Mouse (Mus musculus): ENCODE measurements at regions not wholly inside any gene's neighbourhood (a gene's known extent, or its start where the extent isn't known, plus 50 kb on each side); places are given as distances from the start of the nearest gene placed in this dataset.

DNA sequence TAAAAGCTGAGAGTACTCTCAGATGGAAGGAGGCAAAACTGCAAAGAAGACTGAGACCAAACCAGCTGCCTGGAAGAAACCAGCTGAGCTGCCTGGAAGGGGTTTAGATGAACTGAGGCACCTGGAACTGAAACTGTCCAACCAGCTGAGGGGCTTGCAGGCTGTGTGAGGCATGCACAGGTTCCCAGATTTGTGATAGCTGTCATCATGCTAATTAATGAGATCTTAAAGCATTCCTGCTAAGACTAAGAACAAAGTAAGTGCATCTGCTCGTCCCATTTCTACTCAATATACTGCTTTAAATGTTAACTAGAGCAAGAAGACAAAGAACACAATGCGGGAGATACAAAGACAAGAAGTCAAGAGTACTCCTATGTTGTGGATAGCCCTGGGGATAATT lies 71.1 kb upstream of the Spred1 start:
- Histone ChIP-seq H3K4me1 (ENCODE audit: control insufficient read depth in 2 of 2, insufficient read depth in 2 of 2, low read length in 2 of 2) (peaks cover 5 to 10% of the 10 kb centered on the region in 2 experiments; a peak in 3 of 4 replicates), H3K4me3 (ENCODE audit: control insufficient read depth in 1 of 2, insufficient read depth in 1 of 2, low read depth in 1 of 2, low read length in 2 of 2) (no peak overlapping the region), H3K27ac (replicated peaks in 1 of 2; ENCODE audit: control insufficient read depth in 1 of 2, insufficient read depth in 1 of 2, low read depth in 2 of 2, low read length in 2 of 2) (no peak overlapping the region), H3K36me3 (ENCODE audit: control insufficient read depth, insufficient read depth, low read length) (no peaks in the 10 kb centered on the region), H3K9ac (ENCODE audit: low read length) (no peak overlapping the region), H3K27me3 (ENCODE audit: control insufficient read depth, insufficient read depth, low read length) (no peaks in the 10 kb centered on the region; the same call in 1 of the 2 replicates), H3K4me2 (ENCODE audit: low read length) (no peak overlapping the region), H3K9me3 (ENCODE audit: control insufficient read depth, low read length) (no peaks in the 10 kb centered on the region)
- 90% methylated on average over 2 of the region's 2 CpGs for WGBS
- no peak for ATAC-seq (ENCODE audit: insufficient number of reproducible peaks, insufficient read depth, low FRiP score, low read depth)

DNA sequence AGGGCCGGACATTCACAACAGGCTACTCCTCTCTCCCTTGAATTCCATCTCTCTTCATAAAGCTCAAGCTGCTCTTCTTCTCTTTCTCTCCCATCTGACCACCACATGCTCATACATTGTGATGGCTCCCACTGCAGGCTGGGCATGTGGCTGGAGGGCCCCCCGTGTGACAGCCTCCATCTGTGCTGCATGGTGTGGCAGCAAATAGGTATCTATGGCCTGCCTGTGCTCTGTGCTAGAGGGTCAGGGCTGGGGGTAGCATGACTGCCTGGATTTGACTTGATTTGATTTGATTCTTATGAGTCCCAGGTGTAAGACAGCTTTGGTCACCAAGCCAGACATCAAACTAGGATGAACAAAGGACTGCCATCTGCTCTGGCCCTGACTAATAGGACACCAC lies 57.0 kb upstream of the Spred1 start:
- Histone ChIP-seq H3K36me3 (ENCODE audit: control insufficient read depth, insufficient read depth, low read length) (no peaks in the 10 kb centered on the region), H3K9ac (ENCODE audit: low read length) (no peak overlapping the region), H3K4me2 (ENCODE audit: low read length) (no peak overlapping the region), H3K27ac (replicated peaks in 1 of 2; ENCODE audit: control insufficient read depth in 1 of 2, insufficient read depth in 1 of 2, low read depth in 2 of 2, low read length in 2 of 2) (no peak overlapping the region), H3K27me3 (ENCODE audit: control insufficient read depth, insufficient read depth, low read length) (no peaks in the 10 kb centered on the region), H3K9me3 (ENCODE audit: control insufficient read depth, low read length) (no peaks in the 10 kb centered on the region), H3K4me3 (ENCODE audit: control insufficient read depth in 1 of 2, insufficient read depth in 1 of 2, low read depth in 1 of 2, low read length in 2 of 2) (no peak overlapping the region), H3K4me1 (ENCODE audit: control insufficient read depth in 2 of 2, insufficient read depth in 2 of 2, low read length in 2 of 2) (no peaks in the 10 kb centered on the region)
- WGBS, result 79% methylated on average over 2 of the region's 2 CpGs
- ATAC-seq (ENCODE audit: insufficient number of reproducible peaks, insufficient read depth, low FRiP score, low read depth), result no peak

DNA sequence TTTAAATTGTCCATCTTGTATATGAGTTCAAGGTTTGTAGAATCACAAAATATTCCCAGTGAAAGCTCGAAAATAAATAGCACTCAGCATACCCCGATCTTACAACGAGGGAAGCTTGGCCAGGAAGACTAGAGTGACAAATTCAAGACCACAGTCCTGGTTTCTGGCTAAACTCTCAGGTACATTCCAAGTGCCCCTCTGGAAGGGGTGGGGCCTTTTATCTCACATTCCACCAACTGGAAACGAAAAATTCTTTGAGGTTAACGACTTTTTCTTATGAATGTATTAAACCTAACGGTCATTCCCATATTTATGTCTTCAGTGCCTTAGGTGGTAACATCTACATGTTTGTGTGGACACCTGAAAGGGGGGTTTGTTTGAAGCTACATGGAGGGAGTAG lies 50.8 kb upstream of the Spred1 start:
- no peak overlapping the region for H3K27ac ChIP-seq (replicated peaks in 1 of 2; ENCODE audit: control insufficient read depth in 1 of 2, insufficient read depth in 1 of 2, low read depth in 2 of 2, low read length in 2 of 2)
- no peaks in the 10 kb centered on the region for H3K27me3 ChIP-seq (ENCODE audit: control insufficient read depth, insufficient read depth, low read length)
- H3K4me1 ChIP-seq (ENCODE audit: control insufficient read depth in 2 of 2, insufficient read depth in 2 of 2, low read length in 2 of 2), result no peaks in the 10 kb centered on the region
- H3K4me3 ChIP-seq (ENCODE audit: control insufficient read depth in 1 of 2, insufficient read depth in 1 of 2, low read depth in 1 of 2, low read length in 2 of 2), result no peak overlapping the region
- no peak overlapping the region for H3K4me2 ChIP-seq (ENCODE audit: low read length)
- WGBS, result 52% methylated on average over 6 of the region's 6 CpGs
- H3K9ac ChIP-seq (ENCODE audit: low read length), result no peak overlapping the region
- H3K9me3 ChIP-seq (ENCODE audit: control insufficient read depth, low read length), result no peaks in the 10 kb centered on the region
- ATAC-seq (ENCODE audit: insufficient number of reproducible peaks, insufficient read depth, low FRiP score, low read depth), result no peak
- no peaks in the 10 kb centered on the region for H3K36me3 ChIP-seq (ENCODE audit: control insufficient read depth, insufficient read depth, low read length)

DNA sequence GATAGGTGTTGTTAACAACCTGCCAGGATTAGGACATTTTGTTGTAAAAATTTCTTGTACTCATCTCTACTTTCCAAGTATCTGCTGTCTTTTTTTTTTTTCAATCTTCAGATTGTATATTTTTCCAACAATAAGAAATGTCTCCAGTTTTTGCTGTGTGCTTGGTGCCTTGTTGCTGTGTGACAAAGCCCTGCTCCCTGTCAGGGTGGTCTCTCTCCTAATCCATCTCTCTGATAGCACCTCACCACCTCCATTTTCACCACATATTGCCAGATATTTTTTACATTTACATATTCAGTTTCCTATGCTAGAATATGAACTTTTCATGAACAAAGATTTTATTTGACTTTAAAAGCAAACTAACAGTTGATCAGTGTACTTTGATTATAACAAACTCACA lies 50.1 kb upstream of the Spred1 start:
- Histone ChIP-seq H3K9ac (ENCODE audit: low read length) (no peak overlapping the region), H3K9me3 (ENCODE audit: control insufficient read depth, low read length) (no peaks in the 10 kb centered on the region), H3K4me2 (ENCODE audit: low read length) (no peak overlapping the region), H3K4me1 (ENCODE audit: control insufficient read depth in 2 of 2, insufficient read depth in 2 of 2, low read length in 2 of 2) (no peaks in the 10 kb centered on the region), H3K4me3 (ENCODE audit: control insufficient read depth in 1 of 2, insufficient read depth in 1 of 2, low read depth in 1 of 2, low read length in 2 of 2) (no peak overlapping the region), H3K27ac (replicated peaks in 1 of 2; ENCODE audit: control insufficient read depth in 1 of 2, insufficient read depth in 1 of 2, low read depth in 2 of 2, low read length in 2 of 2) (no peak overlapping the region), H3K36me3 (ENCODE audit: control insufficient read depth, insufficient read depth, low read length) (no peaks in the 10 kb centered on the region), H3K27me3 (ENCODE audit: control insufficient read depth, insufficient read depth, low read length) (no peaks in the 10 kb centered on the region)
- no peak for ATAC-seq (ENCODE audit: insufficient number of reproducible peaks, insufficient read depth, low FRiP score, low read depth)

Measured in heart, embryonic 14.5 days (tissue).